Mouse (Mus musculus) leukemia stem cell, adult 10-12 weeks (primary cell): ENCODE results near the gene Cenpi. TPM values are rescaled to one million over a fixed set of nuclear protein-coding genes. Genes with fewer than 3 reads are reported as not detected.

Source experiments
- polyA plus RNA-seq: library from polyadenylated mRNA; stranded (reverse); fragments of >175 nt; gene quantifications from 2 replicates; pipeline ENCODE4 v1.2.3, GENCODE M21; 2012; ENCODE audit warnings: low replicate concordance

Cenpi gene
- polyA plus RNA-seq = 0.50 and 1.8 TPM in 2 replicates

GRCm38 (mm10) chrX:134307534-134308274 lies at the start of gene Cenpi:
Gene Cenpi (plus strand): TSS chrX:134308084.

GRCm38 (mm10) chrX:134276275-134277160 lies 31.4 kb upstream of the Cenpi start, which contains the start of gene Trmt2b:
Gene Trmt2b (minus strand): TSS chrX:134276984.

GRCm38 (mm10) chrX:134403863-134404583 lies 96.1 kb downstream of the Cenpi start, which contains the start of gene Drp2:
Gene Drp2 (plus strand): TSS chrX:134404551.

Other genes with a start within 250 kb of the Cenpi start
- gene Cstf2, start 248.9 kb upstream of the Cenpi start, polyA plus RNA-seq = 11.7 and 44.7 TPM in 2 replicates
- 0.11 and 0.28 TPM in 2 replicates for gene Xkrx, start 146.0 kb upstream of the Cenpi start, polyA plus RNA-seq
- not detected in 2 replicates for gene Arl13a, start 120.6 kb upstream of the Cenpi start, polyA plus RNA-seq
- not detected in 2 replicates for gene Nox1, start 86.1 kb upstream of the Cenpi start, polyA plus RNA-seq
- 0.85 and 1.0 TPM in 2 replicates for gene Trmt2b, start 31.1 kb upstream of the Cenpi start, polyA plus RNA-seq
- 0.26 TPM in 1 of 2 replicates, not detected in the other for gene Tmem35a, start 12.9 kb upstream of the Cenpi start, polyA plus RNA-seq
- 0.26 and 0.42 TPM in 2 replicates for gene Drp2, start 96.5 kb downstream of the Cenpi start, polyA plus RNA-seq
- gene Taf7l, start 168.4 kb downstream of the Cenpi start, polyA plus RNA-seq = not detected in 2 replicates
- 1.8 and 5.5 TPM in 2 replicates for gene Timm8a1, start 233.8 kb downstream of the Cenpi start, polyA plus RNA-seq